Mouse (Mus musculus) lung, postnatal 0 days (tissue): ENCODE measurements at regions not wholly inside any gene's neighbourhood (a gene's known extent, or its start where the extent isn't known, plus 50 kb on each side); places are given as distances from the start of the nearest gene placed in this dataset.

Experiments
- CTCF ChIP-seq: IDR thresholded peaks from 2 replicates; pipeline ENCODE4 v1.5.1; 2016; ENCODE audit warnings: antibody characterized with exemption, mild to moderate bottlenecking
- EP300 ChIP-seq: IDR thresholded peaks from 2 replicates; pipeline ENCODE4 v1.6.1; 2016; ENCODE audit warnings: antibody characterized with exemption, mild to moderate bottlenecking, control low read depth

DNA sequence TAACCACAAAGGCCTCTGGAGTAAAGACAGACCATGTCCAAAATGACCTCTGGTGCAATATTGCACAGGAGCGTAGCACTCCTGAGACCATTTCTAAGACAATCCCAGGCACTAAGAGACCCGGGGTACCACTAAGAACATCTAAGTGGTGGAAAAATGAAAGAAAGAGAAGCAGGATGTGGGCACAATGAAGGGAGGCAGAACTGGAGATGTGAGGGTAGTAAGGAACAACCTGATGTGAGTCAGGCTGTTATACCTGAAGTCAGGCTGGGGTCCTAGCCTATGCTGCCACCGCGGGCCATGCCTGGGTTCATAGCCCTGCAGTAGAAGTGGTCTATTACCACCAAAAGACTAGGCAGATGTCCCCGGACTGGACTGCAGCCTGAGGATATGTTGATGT, 1051.4 kb downstream of the Gsdmc2 start:
- TF ChIP-seq CTCF (no peak), EP300 (no peak)
